In the genomic region with DNA sequence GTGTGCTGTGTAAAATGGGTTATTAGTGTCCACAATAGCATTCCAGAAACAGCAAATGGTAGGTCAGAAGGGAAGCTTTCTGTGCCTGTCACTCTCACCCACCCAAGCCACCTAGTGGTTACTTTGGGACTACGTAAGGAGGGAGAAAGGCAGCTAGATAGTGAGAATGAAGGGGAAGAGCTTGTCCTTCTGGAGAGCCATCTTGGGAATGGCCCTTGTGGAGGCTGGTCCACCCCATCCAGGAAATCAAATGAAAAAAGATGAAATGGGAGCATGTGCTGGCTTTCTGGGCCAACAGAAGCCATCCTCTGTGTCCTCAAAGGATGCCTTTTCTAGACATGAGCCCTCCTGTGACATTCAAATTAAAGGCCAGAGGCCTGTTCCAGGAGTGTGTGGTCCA, we compare ENCODE assay signal across 9 mouse cellular contexts. TPM values are rescaled to one million over a fixed set of nuclear protein-coding genes. Genes with fewer than 3 reads are reported as not detected.
DNase-seq lines count a peak whose midpoint lies in the region; ATAC-seq and TF ChIP-seq lines count a peak whose summit lies in the region.
"Had no signal": no experiment of that assay in that cellular context is flagged by ENCODE, and none has a peak within 500 bp of the region (broad histone marks: within the 10 kb centered on the region; RNA-seq: fewer than 3 reads in every experiment).

No protein-coding gene starts in this region.

- no peak; the same call in 1 of the 2 replicates for ATAC-seq in hindbrain, embryonic 16.5 days
- ATAC-seq in megakaryocyte, adult 5-6 weeks (ENCODE audit: poor library complexity, severe bottlenecking): peak; percentile 28; the same call in 1 of the 2 replicates
- no peak for ATAC-seq in inflammation-experienced regulatory T-cells, adult 6 months

- no peak overlapping the region for H3K4me3 ChIP-seq in embryonic fibroblast, embryonic 13.5 days (ENCODE audit: insufficient read depth, low read length)
- H3K4me3 ChIP-seq in hindbrain, embryonic 16.5 days (ENCODE audit: low read length): peak overlapping the region; percentile 79

- H3K4me2 ChIP-seq in hindbrain, embryonic 16.5 days (ENCODE audit: low read length): peak overlapping the region; percentile 94

- H3K27me3 ChIP-seq in hindbrain, embryonic 16.5 days (replicated peaks; ENCODE audit: control insufficient read depth, insufficient read depth, low read length): no peaks in the 10 kb centered on the region

- no peak overlapping the region; the same call in 1 of the 2 replicates for H3K9ac ChIP-seq in hindbrain, embryonic 16.5 days (ENCODE audit: low read depth, low read length)

- H3K27ac ChIP-seq in embryonic fibroblast, embryonic 13.5 days (ENCODE audit: insufficient read depth, low read length): peak overlapping the region; percentile 85
- H3K27ac ChIP-seq in hindbrain, embryonic 16.5 days (ENCODE audit: low read depth, low read length): peak overlapping the region; percentile 96

- no peaks in the 10 kb centered on the region for H3K4me1 ChIP-seq in embryonic fibroblast, embryonic 13.5 days (ENCODE audit: control insufficient read depth, insufficient read depth, low read length)
- peaks cover 12% of the 10 kb centered on the region for H3K4me1 ChIP-seq in hindbrain, embryonic 16.5 days (ENCODE audit: control insufficient read depth, insufficient read depth, low read depth, low read length)

- TF ChIP-seq CTCF in embryonic fibroblast, embryonic 13.5 days (IDR thresholded peaks at IDR 0.05; ENCODE audit: borderline replicate concordance, insufficient read depth, low read length): no peak

- peak; percentile 62 for DNase-seq in thymus, postnatal 0 days (ENCODE audit: low spot score)
- DNase-seq in thymus, postnatal 36 days: no peak
- peak; percentile 47 for DNase-seq in thymus, postnatal 14 days
- DNase-seq in urinary bladder, postnatal 25 days (ENCODE audit: low spot score): no peak

- no peaks in the 10 kb centered on the region; the same call in none of the 2 replicates for H3K36me3 ChIP-seq in hindbrain, embryonic 16.5 days (ENCODE audit: control insufficient read depth, insufficient read depth, low read length)

- TF ChIP-seq POLR2A in embryonic fibroblast, embryonic 13.5 days (IDR thresholded peaks at IDR 0.05; ENCODE audit: low read depth, low read length): no peak; the same call in 1 of the 2 replicates

- peaks cover 2% of the 10 kb centered on the region; the same call in 1 of the 2 replicates for H3K9me3 ChIP-seq in hindbrain, embryonic 16.5 days (ENCODE audit: control insufficient read depth, low read length)

- WGBS in hindbrain, embryonic 16.5 days: 17% methylated on average over 1 of the region's 1 CpGs

RNA-seq across cellular contexts. Expression of a gene that starts 0.5 kb away (rescaled TPM):
- polyA plus RNA-seq in thymus, postnatal 0 days (2015; fragmentation: Nextera tagmentation; extraction: Ambion mirVana): 251 and 259 TPM in 2 replicates
- polyA plus RNA-seq in embryonic fibroblast, embryonic 13.5 days (2011; ENCODE audit: insufficient read length, low read depth, missing spikeins): 130 and 167 TPM in 2 replicates
- 303 and 334 TPM in 2 replicates for polyA plus RNA-seq in hindbrain, embryonic 16.5 days (2015; fragmentation: Nextera tagmentation; extraction: Ambion mirVana)
- 22.1 and 22.7 TPM in 2 replicates for total RNA-seq in megakaryocyte, adult 5-6 weeks (2015)
- 118 and 137 TPM in 2 replicates for total RNA-seq in megakaryocyte, adult 5-6 weeks (2017)
- polyA plus RNA-seq in inflammation-experienced regulatory T-cells, adult 6 months (2017; shearing (Covaris generic)): 10 to 100 TPM; 73.1 to 90.7 (median 74.3) TPM

RNA-seq across cellular contexts. Expression of a gene that starts 0.6 kb away (rescaled TPM):
- polyA plus RNA-seq in thymus, postnatal 0 days (2015; fragmentation: Nextera tagmentation; extraction: Ambion mirVana): 9.2 and 23.4 TPM in 2 replicates
- 31.7 and 53.4 TPM in 2 replicates for polyA plus RNA-seq in embryonic fibroblast, embryonic 13.5 days (2011; ENCODE audit: insufficient read length, low read depth, missing spikeins)
- polyA plus RNA-seq in hindbrain, embryonic 16.5 days (2015; fragmentation: Nextera tagmentation; extraction: Ambion mirVana): not detected in 2 replicates
- total RNA-seq in megakaryocyte, adult 5-6 weeks (2015): not detected in 2 replicates
- total RNA-seq in megakaryocyte, adult 5-6 weeks (2017): not detected in 2 replicates
- 10 to 100 TPM in 1 of 3 experiments, 1 to 10 TPM in 1, not detected in 1; 3.6 to 10.0 TPM for polyA plus RNA-seq in inflammation-experienced regulatory T-cells, adult 6 months (2017; shearing (Covaris generic))
- polyA plus RNA-seq: gonadal fat pad, adult 2 months had no signal

RNA-seq across cellular contexts. Expression of a gene that starts 16.7 kb away (rescaled TPM):
- 67.9 and 69.8 TPM in 2 replicates for polyA plus RNA-seq in thymus, postnatal 0 days (2015; fragmentation: Nextera tagmentation; extraction: Ambion mirVana)
- 62.1 and 63.8 TPM in 2 replicates for polyA plus RNA-seq in embryonic fibroblast, embryonic 13.5 days (2011; ENCODE audit: insufficient read length, low read depth, missing spikeins)
- polyA plus RNA-seq in hindbrain, embryonic 16.5 days (2015; fragmentation: Nextera tagmentation; extraction: Ambion mirVana): 85.0 and 91.0 TPM in 2 replicates
- 15.3 and 18.1 TPM in 2 replicates for total RNA-seq in megakaryocyte, adult 5-6 weeks (2015)
- total RNA-seq in megakaryocyte, adult 5-6 weeks (2017): 27.4 and 40.0 TPM in 2 replicates
- 10 to 100 TPM; 41.1 to 55.4 (median 50.1) TPM for polyA plus RNA-seq in inflammation-experienced regulatory T-cells, adult 6 months (2017; shearing (Covaris generic))

RNA-seq across cellular contexts. Expression of a gene that starts 23.8 kb away (rescaled TPM):
- 79.8 and 85.6 TPM in 2 replicates for polyA plus RNA-seq in thymus, postnatal 0 days (2015; fragmentation: Nextera tagmentation; extraction: Ambion mirVana)
- polyA plus RNA-seq in embryonic fibroblast, embryonic 13.5 days (2011; ENCODE audit: insufficient read length, low read depth, missing spikeins): 138 and 151 TPM in 2 replicates
- 84.4 and 88.3 TPM in 2 replicates for polyA plus RNA-seq in hindbrain, embryonic 16.5 days (2015; fragmentation: Nextera tagmentation; extraction: Ambion mirVana)
- total RNA-seq in megakaryocyte, adult 5-6 weeks (2015): 82.8 and 97.8 TPM in 2 replicates
- total RNA-seq in megakaryocyte, adult 5-6 weeks (2017): 50.0 and 54.8 TPM in 2 replicates
- 100 to 1,000 TPM in 2 of 3 experiments, 10 to 100 TPM in 1; 83.7 to 113 (median 112) TPM for polyA plus RNA-seq in inflammation-experienced regulatory T-cells, adult 6 months (2017; shearing (Covaris generic))

Comparison
In these comparisons a context has a peak if more than half of its experiments do, and no peak if none do; other contexts are left out.
1. DNase-seq: peak in thymus, postnatal 0 days (single experiment) and thymus, postnatal 14 days (single experiment); none in thymus, postnatal 36 days (0 of 2) and urinary bladder, postnatal 25 days (single experiment).